Mouse (Mus musculus) adrenal gland, postnatal 4 days (tissue): ENCODE measurements around the gene Irf2bp2. TPM values are rescaled to one million over a fixed set of nuclear protein-coding genes. Genes with fewer than 3 reads are reported as not detected.

Experiments used
- DNase-seq, 2 experiments: peaks; one replicate each; pipeline ENCODE4 v3.0.0; 2021 to 2022; ENCODE audit warnings: low spot score in 2 of 2, mixed read lengths in 2 of 2
- total RNA-seq, 2 experiments: library from RNA; stranded (reverse); gene quantifications; 2 replicates each; pipeline ENCODE4 v1.2.3; 2021

The Irf2bp2 gene
- total RNA-seq, 2 experiments from 2014 or later = 115 to 119 TPM

GRCm38 (mm10) chr8:126587836-126588503, 5.8 kb downstream of the Irf2bp2 start:
- DNase-seq = no peak

- DNase-seq = no peak
These were observed 6.9 kb downstream of the Irf2bp2 start for GRCm38 (mm10) chr8:126586599-126587577.

GRCm38 (mm10) chr8:126586101-126586500, 7.7 kb downstream of the Irf2bp2 start:
- no peak for DNase-seq

- DNase-seq = no peak
These were observed 8.2 kb downstream of the Irf2bp2 start for GRCm38 (mm10) chr8:126585561-126586031.

GRCm38 (mm10) chr8:126584844-126585231, 8.9 kb downstream of the Irf2bp2 start:
- no peak for DNase-seq

- peak; percentile 49 to 61 for DNase-seq
These were observed 9.6 kb downstream of the Irf2bp2 start for GRCm38 (mm10) chr8:126583971-126584843.

GRCm38 (mm10) chr8:126583534-126583933, 10.3 kb downstream of the Irf2bp2 start:
- DNase-seq = no peak

GRCm38 (mm10) chr8:126583018-126583417, 10.8 kb downstream of the Irf2bp2 start:
- no peak for DNase-seq

GRCm38 (mm10) chr8:126582509-126582908, 11.3 kb downstream of the Irf2bp2 start:
- DNase-seq = peak in 1 of 2 experiments; percentile 41

- DNase-seq = no peak
These were observed 12.1 kb downstream of the Irf2bp2 start for GRCm38 (mm10) chr8:126581662-126582061.

GRCm38 (mm10) chr8:126580826-126581225, 13.0 kb downstream of the Irf2bp2 start:
- DNase-seq = no peak

- DNase-seq = no peak
These were observed 13.7 kb downstream of the Irf2bp2 start for GRCm38 (mm10) chr8:126580086-126580485.

- no peak for DNase-seq
These were observed 15.1 kb downstream of the Irf2bp2 start for GRCm38 (mm10) chr8:126578641-126579040.

GRCm38 (mm10) chr8:126576919-126577318, 16.9 kb downstream of the Irf2bp2 start:
- DNase-seq = no peak

- no peak for DNase-seq
These were observed 17.7 kb downstream of the Irf2bp2 start for GRCm38 (mm10) chr8:126576086-126576485.

GRCm38 (mm10) chr8:126574882-126575637, 18.7 kb downstream of the Irf2bp2 start:
- DNase-seq = no peak

- DNase-seq = no peak
These were observed 19.9 kb downstream of the Irf2bp2 start for GRCm38 (mm10) chr8:126573878-126574277.

GRCm38 (mm10) chr8:126573079-126573694, 20.6 kb downstream of the Irf2bp2 start:
- DNase-seq = no peak

- DNase-seq = no peak
These were observed 22.6 kb downstream of the Irf2bp2 start for GRCm38 (mm10) chr8:126571065-126571660.
